Mouse (Mus musculus): ENCODE measurements around the gene Nipal3. TPM values are rescaled to one million over a fixed set of nuclear protein-coding genes. Genes with fewer than 3 reads are reported as not detected.

Gene Nipal3
- polyA plus RNA-seq, 1 experiment from 2014 or later = 2.6 TPM

GRCm38 (mm10) chr4:135396303-135396702 lies 98.5 kb downstream of the Nipal3 start:
- H3K9me3 ChIP-seq (ENCODE audit: control insufficient read depth, low read length) = no peaks in the 10 kb centered on the region
- WGBS = 88% methylated on average over 5 of the region's 5 CpGs
- no peak overlapping the region for H3K9ac ChIP-seq (ENCODE audit: low read length)
- DNase-seq (ENCODE audit: low spot score, missing footprints) = no peak
- H3K4me3 ChIP-seq (ENCODE audit: low read depth, low read length) = no peak overlapping the region
- ATAC-seq (ENCODE audit: low FRiP score) = no peak
- H3K36me3 ChIP-seq (ENCODE audit: control insufficient read depth, insufficient read depth, low read length) = no peaks in the 10 kb centered on the region
- H3K4me2 ChIP-seq = no peak overlapping the region
- peaks cover 30% of the 10 kb centered on the region for H3K27me3 ChIP-seq (ENCODE audit: control insufficient read depth, insufficient read depth, low read length)
- no peak overlapping the region for H3K27ac ChIP-seq (ENCODE audit: low read depth, low read length)
- peaks cover 7% of the 10 kb centered on the region for H3K4me1 ChIP-seq (ENCODE audit: control insufficient read depth, insufficient read depth, low read length)

MicroRNAs within 50 kb of the gene (microRNA counts, 519-probe panel; counts per million panel counts)
- microRNA mmu-miR-700 = not detected

Small RNAs within 50 kb of the gene (microRNA-seq; reads per million reads assigned to microRNA genes)
- gene Gm25317 (not detected), gene Mir700 (258 reads per million, percentile 66 among the genes with 10 or more reads in this experiment)

Other genes with a start within 250 kb of the Nipal3 start
- 168 and 173 TPM in 2 replicates for gene Clic4, start 222.2 kb downstream of the Nipal3 start, polyA plus RNA-seq (2014; fragmentation: Nextera tagmentation; extraction: Ambion mirVana)
- 225 and 257 TPM in 2 replicates for gene Srrm1, start 141.7 kb downstream of the Nipal3 start, polyA plus RNA-seq (2014; fragmentation: Nextera tagmentation; extraction: Ambion mirVana)
- 0.40 and 0.63 TPM in 2 replicates for gene Ncmap, start 96.8 kb downstream of the Nipal3 start, polyA plus RNA-seq (2014; fragmentation: Nextera tagmentation; extraction: Ambion mirVana)
- 7.0 and 9.1 TPM in 2 replicates for gene Rcan3, start 61.2 kb downstream of the Nipal3 start, polyA plus RNA-seq (2014; fragmentation: Nextera tagmentation; extraction: Ambion mirVana)
- 0.53 and 0.73 TPM in 2 replicates for gene Stpg1, start 248 bp downstream of the Nipal3 start, polyA plus RNA-seq (2014; fragmentation: Nextera tagmentation; extraction: Ambion mirVana)
- 3.1 and 3.2 TPM in 2 replicates for gene Grhl3, start 78.6 kb upstream of the Nipal3 start, polyA plus RNA-seq (2014; fragmentation: Nextera tagmentation; extraction: Ambion mirVana)
- gene Ifnlr1, start 191.2 kb upstream of the Nipal3 start, polyA plus RNA-seq (2014; fragmentation: Nextera tagmentation; extraction: Ambion mirVana) = 0.08 and 0.12 TPM in 2 replicates
- not detected in 2 replicates for gene Il22ra1, start 233.1 kb upstream of the Nipal3 start, polyA plus RNA-seq (2014; fragmentation: Nextera tagmentation; extraction: Ambion mirVana)